Mouse (Mus musculus): ENCODE results near the gene Rapgef2. TPM values are rescaled to one million over a fixed set of nuclear protein-coding genes. Genes with fewer than 3 reads are reported as not detected.

Rapgef2 gene
- polyA plus RNA-seq, 1 experiment from 2014 or later: 3.1 TPM

- no peak overlapping the region for H3K4me2 ChIP-seq
- H3K36me3 ChIP-seq (ENCODE audit: control insufficient read depth, insufficient read depth, low read length): no peaks in the 10 kb centered on the region
- ATAC-seq (replicated peaks; ENCODE audit: low FRiP score) (no peak), DNase-seq (ENCODE audit: low spot score) (no peak)
- H3K9ac ChIP-seq (ENCODE audit: low read depth, low read length): no peak overlapping the region
- WGBS: 67% methylated on average over 5 of the region's 5 CpGs
- no peak overlapping the region for H3K27ac ChIP-seq (ENCODE audit: low read depth, low read length)
- H3K4me1 ChIP-seq (replicated peaks; ENCODE audit: control insufficient read depth, insufficient read depth, low read length): peaks cover 8% of the 10 kb centered on the region; the same call in 1 of the 2 replicates
- H3K27me3 ChIP-seq (replicated peaks; ENCODE audit: control insufficient read depth, insufficient read depth, low read length): peaks cover 3% of the 10 kb centered on the region; the same call in 1 of the 2 replicates
- H3K4me3 ChIP-seq (ENCODE audit: low read depth, low read length): no peak overlapping the region
- no peaks in the 10 kb centered on the region for H3K9me3 ChIP-seq (ENCODE audit: control insufficient read depth, low read length)
Measured at GRCm38 (mm10) chr3:79248659-79249235, 37.6 kb downstream of the Rapgef2 start.

GRCm38 (mm10) chr3:79248208-79248607 is 38.1 kb downstream of the Rapgef2 start:
- H3K9me3 ChIP-seq (ENCODE audit: control insufficient read depth, low read length): no peaks in the 10 kb centered on the region
- peaks cover 12% of the 10 kb centered on the region for H3K4me1 ChIP-seq (replicated peaks; ENCODE audit: control insufficient read depth, insufficient read depth, low read length)
- DNase-seq (ENCODE audit: low spot score) (no peak), ATAC-seq (replicated peaks; ENCODE audit: low FRiP score) (no peak)
- peaks cover 3% of the 10 kb centered on the region; the same call in 1 of the 2 replicates for H3K27me3 ChIP-seq (replicated peaks; ENCODE audit: control insufficient read depth, insufficient read depth, low read length)
- no peak overlapping the region for H3K9ac ChIP-seq (ENCODE audit: low read depth, low read length)
- whole genome bisulfite sequencing: 38% methylated on average over 11 of the region's 11 CpGs
- H3K4me2 ChIP-seq: no peak overlapping the region
- no peak overlapping the region for H3K27ac ChIP-seq (ENCODE audit: low read depth, low read length)
- H3K36me3 ChIP-seq (ENCODE audit: control insufficient read depth, insufficient read depth, low read length): no peaks in the 10 kb centered on the region
- H3K4me3 ChIP-seq (ENCODE audit: low read depth, low read length): no peak overlapping the region

- Histone ChIP-seq H3K9ac (ENCODE audit: low read depth, low read length) (no peak overlapping the region), H3K36me3 (ENCODE audit: control insufficient read depth, insufficient read depth, low read length) (no peaks in the 10 kb centered on the region), H3K4me3 (ENCODE audit: low read depth, low read length) (no peak overlapping the region), H3K9me3 (ENCODE audit: control insufficient read depth, low read length) (no peaks in the 10 kb centered on the region), H3K27me3 (replicated peaks; ENCODE audit: control insufficient read depth, insufficient read depth, low read length) (peaks cover 3% of the 10 kb centered on the region; the same call in 1 of the 2 replicates), H3K4me1 (replicated peaks; ENCODE audit: control insufficient read depth, insufficient read depth, low read length) (peaks cover 15% of the 10 kb centered on the region), H3K4me2 (no peak overlapping the region), H3K27ac (ENCODE audit: low read depth, low read length) (no peak overlapping the region)
- WGBS: 80% methylated on average over 9 of the region's 9 CpGs
- no peak for ATAC-seq (replicated peaks; ENCODE audit: low FRiP score)
- no peak for DNase-seq (ENCODE audit: low spot score)
Measured at GRCm38 (mm10) chr3:79244347-79244746, 42.0 kb downstream of the Rapgef2 start.

GRCm38 (mm10) chr3:79242922-79243705 is 43.2 kb downstream of the Rapgef2 start:
- H3K9me3 ChIP-seq (ENCODE audit: control insufficient read depth, low read length): no peaks in the 10 kb centered on the region
- no peak overlapping the region for H3K9ac ChIP-seq (ENCODE audit: low read depth, low read length)
- ATAC-seq (replicated peaks; ENCODE audit: low FRiP score) (no peak), DNase-seq (ENCODE audit: low spot score) (no peak)
- H3K27ac ChIP-seq (ENCODE audit: low read depth, low read length): no peak overlapping the region
- peaks cover 3% of the 10 kb centered on the region; the same call in 1 of the 2 replicates for H3K27me3 ChIP-seq (replicated peaks; ENCODE audit: control insufficient read depth, insufficient read depth, low read length)
- peaks cover 24% of the 10 kb centered on the region for H3K4me1 ChIP-seq (replicated peaks; ENCODE audit: control insufficient read depth, insufficient read depth, low read length)
- WGBS: 71% methylated on average over 12 of the region's 12 CpGs
- H3K36me3 ChIP-seq (ENCODE audit: control insufficient read depth, insufficient read depth, low read length): no peaks in the 10 kb centered on the region
- H3K4me3 ChIP-seq (ENCODE audit: low read depth, low read length): no peak overlapping the region
- no peak overlapping the region for H3K4me2 ChIP-seq

- H3K36me3 ChIP-seq (ENCODE audit: control insufficient read depth, insufficient read depth, low read length): no peaks in the 10 kb centered on the region
- H3K9ac ChIP-seq (ENCODE audit: low read depth, low read length): no peak overlapping the region
- H3K4me1 ChIP-seq (replicated peaks; ENCODE audit: control insufficient read depth, insufficient read depth, low read length): peaks cover 22% of the 10 kb centered on the region
- DNase-seq (ENCODE audit: low spot score): no peak
- H3K27me3 ChIP-seq (replicated peaks; ENCODE audit: control insufficient read depth, insufficient read depth, low read length): no peaks in the 10 kb centered on the region; the same call in 1 of the 2 replicates
- H3K9me3 ChIP-seq (ENCODE audit: control insufficient read depth, low read length): no peaks in the 10 kb centered on the region
- no peak overlapping the region for H3K4me2 ChIP-seq
- H3K4me3 ChIP-seq (ENCODE audit: low read depth, low read length): no peak overlapping the region
- no peak for ATAC-seq (replicated peaks; ENCODE audit: low FRiP score)
- no peak overlapping the region for H3K27ac ChIP-seq (ENCODE audit: low read depth, low read length)
- WGBS: 48% methylated on average over 8 of the region's 8 CpGs
Measured at GRCm38 (mm10) chr3:79242298-79242697, 44.0 kb downstream of the Rapgef2 start.

- no peak for ATAC-seq (replicated peaks; ENCODE audit: low FRiP score)
Measured at GRCm38 (mm10) chr3:79239066-79239462, 47.3 kb downstream of the Rapgef2 start.

GRCm38 (mm10) chr3:79238456-79239065 is 47.8 kb downstream of the Rapgef2 start:
- DNase-seq (ENCODE audit: low spot score) (no peak), ATAC-seq (replicated peaks; ENCODE audit: low FRiP score) (no peak)
- Histone ChIP-seq H3K27ac (ENCODE audit: low read depth, low read length) (no peak overlapping the region), H3K4me3 (ENCODE audit: low read depth, low read length) (no peak overlapping the region), H3K9ac (ENCODE audit: low read depth, low read length) (no peak overlapping the region), H3K9me3 (ENCODE audit: control insufficient read depth, low read length) (no peaks in the 10 kb centered on the region), H3K4me2 (no peak overlapping the region), H3K36me3 (ENCODE audit: control insufficient read depth, insufficient read depth, low read length) (no peaks in the 10 kb centered on the region), H3K4me1 (replicated peaks; ENCODE audit: control insufficient read depth, insufficient read depth, low read length) (peaks cover 26% of the 10 kb centered on the region), H3K27me3 (replicated peaks; ENCODE audit: control insufficient read depth, insufficient read depth, low read length) (no peaks in the 10 kb centered on the region)
- 51% methylated on average over 4 of the region's 4 CpGs for WGBS

More at GRCm38 (mm10) chr3:79239066-79239462, 47.3 kb downstream of the Rapgef2 start:
- Histone ChIP-seq H3K27me3 (replicated peaks; ENCODE audit: control insufficient read depth, insufficient read depth, low read length) (no peaks in the 10 kb centered on the region), H3K4me2 (0 out of 2 replicates have a peak overlapping the region, but pooled peaks have one; percentile 25), H3K9ac (ENCODE audit: low read depth, low read length) (no peak overlapping the region), H3K4me3 (ENCODE audit: low read depth, low read length) (no peak overlapping the region), H3K4me1 (replicated peaks; ENCODE audit: control insufficient read depth, insufficient read depth, low read length) (peaks cover 22% of the 10 kb centered on the region), H3K9me3 (ENCODE audit: control insufficient read depth, low read length) (no peaks in the 10 kb centered on the region), H3K27ac (ENCODE audit: low read depth, low read length) (no peak overlapping the region; the same call in 1 of the 2 replicates), H3K36me3 (ENCODE audit: control insufficient read depth, insufficient read depth, low read length) (no peaks in the 10 kb centered on the region)
- no peak for DNase-seq (ENCODE audit: low spot score)
- 78% methylated on average over 6 of the region's 6 CpGs for whole genome bisulfite sequencing

- no peaks in the 10 kb centered on the region for H3K27me3 ChIP-seq (replicated peaks; ENCODE audit: control insufficient read depth, insufficient read depth, low read length)
- H3K4me3 ChIP-seq (ENCODE audit: low read depth, low read length): no peak overlapping the region
- peaks cover 22% of the 10 kb centered on the region; the same call in 1 of the 2 replicates for H3K4me1 ChIP-seq (replicated peaks; ENCODE audit: control insufficient read depth, insufficient read depth, low read length)
- H3K36me3 ChIP-seq (ENCODE audit: control insufficient read depth, insufficient read depth, low read length): no peaks in the 10 kb centered on the region
- H3K9ac ChIP-seq (ENCODE audit: low read depth, low read length): no peak overlapping the region
- DNase-seq (ENCODE audit: low spot score): no peak
- no peak overlapping the region for H3K27ac ChIP-seq (ENCODE audit: low read depth, low read length)
- no peaks in the 10 kb centered on the region for H3K9me3 ChIP-seq (ENCODE audit: control insufficient read depth, low read length)
- 68% methylated on average over 9 of the region's 9 CpGs for WGBS
- 0 out of 2 replicates have a peak, but pooled peaks have one; percentile 49 for ATAC-seq (replicated peaks; ENCODE audit: low FRiP score)
- no peak overlapping the region for H3K4me2 ChIP-seq
Measured at GRCm38 (mm10) chr3:79237619-79238342, 48.5 kb downstream of the Rapgef2 start.
